Mouse (Mus musculus): ENCODE data around the gene Pld3. TPM values are rescaled to one million over a fixed set of nuclear protein-coding genes. Genes with fewer than 3 reads are reported as not detected.
A peak's percentile ranks its signal among the peaks of the same experiment; 100 is the strongest.

Pld3 gene
- total RNA-seq (2017), result 5.5 and 6.0 TPM in 2 replicates

GRCm38 (mm10) chr7:27552931-27553513 is at the start of gene Pld3, which contains the start of gene 2310022A10Rik:
TSS of gene Pld3 (minus strand) at chr7:27553218.
TSS of gene 2310022A10Rik (plus strand) at chr7:27553233.
- ATAC-seq (replicated peaks; ENCODE audit: low read depth, poor library complexity, severe bottlenecking), result peak; percentile 99

- no peak for ATAC-seq (replicated peaks; ENCODE audit: low read depth, poor library complexity, severe bottlenecking)
Measured at GRCm38 (mm10) chr7:27602161-27602560, 49.1 kb upstream of the Pld3 start.

- ATAC-seq (replicated peaks; ENCODE audit: low read depth, poor library complexity, severe bottlenecking), result no peak
Measured at GRCm38 (mm10) chr7:27601628-27602027, 48.6 kb upstream of the Pld3 start.

GRCm38 (mm10) chr7:27598053-27598452 is 45.0 kb upstream of the Pld3 start:
- ATAC-seq (replicated peaks; ENCODE audit: low read depth, poor library complexity, severe bottlenecking), result no peak

DNA sequence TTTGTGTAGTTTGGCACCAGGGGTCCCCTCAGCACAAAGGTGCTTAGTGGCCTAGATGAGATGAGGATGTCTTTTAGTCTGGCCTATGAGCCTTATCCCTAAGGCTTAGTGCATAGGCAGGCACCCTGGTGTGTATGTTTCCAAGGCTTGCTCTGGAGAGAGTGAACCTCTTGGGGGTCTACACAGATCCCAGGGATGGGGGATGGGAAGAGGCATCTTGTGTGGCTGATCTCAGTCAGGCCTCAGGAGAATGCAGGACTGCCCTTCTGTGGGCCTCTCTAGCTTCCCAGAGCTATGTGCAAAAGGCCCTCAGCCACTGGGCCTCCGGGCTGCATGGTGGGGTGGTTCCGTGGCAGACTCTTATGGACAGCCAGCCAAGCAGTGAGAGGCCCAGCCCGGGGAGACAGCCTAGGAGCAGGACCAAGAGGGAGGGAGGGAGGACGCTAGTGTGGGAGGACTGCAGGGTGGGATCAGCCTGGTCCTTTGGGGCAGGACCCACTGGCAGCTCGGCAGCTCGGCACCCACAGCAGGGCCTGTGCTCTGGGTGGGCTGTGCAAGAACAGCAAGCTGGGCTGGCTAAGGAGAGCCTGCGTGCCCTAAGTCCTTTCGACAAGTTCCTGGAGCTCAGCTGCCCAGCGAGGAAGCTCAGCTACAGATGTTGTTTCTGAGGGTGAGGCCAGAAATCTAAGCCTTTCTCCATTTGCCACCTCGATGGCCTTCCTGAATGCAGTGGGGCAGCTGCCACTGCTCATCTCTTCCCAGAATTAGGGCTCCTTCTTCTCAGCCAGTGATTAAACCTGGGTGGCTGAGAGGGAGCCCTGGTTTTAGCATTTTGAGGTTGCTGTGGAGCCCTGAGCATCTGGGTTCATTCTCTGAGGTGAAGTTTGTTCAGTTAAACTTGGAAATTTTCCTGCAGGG is 43.8 kb upstream of the Pld3 start:
- no peak for ATAC-seq (replicated peaks; ENCODE audit: low read depth, poor library complexity, severe bottlenecking)

GRCm38 (mm10) chr7:27592934-27593645 is 40.1 kb upstream of the Pld3 start:
- ATAC-seq (replicated peaks; ENCODE audit: low read depth, poor library complexity, severe bottlenecking), result no peak

- ATAC-seq (replicated peaks; ENCODE audit: low read depth, poor library complexity, severe bottlenecking), result peak; percentile 47
Measured at GRCm38 (mm10) chr7:27592217-27592929, 39.4 kb upstream of the Pld3 start.

GRCm38 (mm10) chr7:27591266-27592216 is 38.5 kb upstream of the Pld3 start, which contains the start of gene Akt2:
TSS of gene Akt2 (plus strand) at chr7:27591552.
- ATAC-seq (replicated peaks; ENCODE audit: low read depth, poor library complexity, severe bottlenecking), result peak; percentile 82

DNA sequence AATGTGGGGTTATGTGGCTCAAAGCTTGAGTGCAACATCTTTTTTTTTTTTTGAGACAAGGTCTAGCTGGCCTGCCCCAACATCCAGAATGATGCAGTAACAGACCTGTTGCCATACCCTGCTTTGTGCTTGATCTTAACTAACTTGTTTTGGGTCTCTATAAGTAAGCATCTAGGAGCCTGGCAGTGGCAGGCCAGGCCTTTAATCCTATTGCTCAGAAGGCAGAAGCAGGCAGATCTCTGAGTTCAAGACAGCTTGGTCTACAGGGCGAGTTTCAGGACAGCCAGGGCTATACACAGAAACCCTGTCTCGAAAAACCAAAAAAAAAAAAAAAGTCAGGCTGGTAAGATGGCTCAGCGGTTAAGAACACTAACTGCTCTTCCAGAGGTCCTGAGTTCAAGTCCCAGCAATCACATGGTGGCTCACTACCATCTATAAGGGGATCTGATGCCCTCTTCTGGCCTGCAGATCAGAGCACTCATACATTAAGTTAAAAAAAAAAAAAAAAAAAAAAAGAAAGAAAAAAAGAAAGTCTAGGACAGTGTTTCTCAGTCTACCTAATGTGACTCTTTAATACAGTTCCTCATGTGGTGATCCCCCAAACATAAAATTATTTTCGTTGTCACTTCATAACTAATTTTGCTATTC is 37.7 kb upstream of the Pld3 start:
- no peak for ATAC-seq (replicated peaks; ENCODE audit: low read depth, poor library complexity, severe bottlenecking)

GRCm38 (mm10) chr7:27590088-27590487 is 37.1 kb upstream of the Pld3 start:
- ATAC-seq (replicated peaks; ENCODE audit: low read depth, poor library complexity, severe bottlenecking), result no peak

DNA sequence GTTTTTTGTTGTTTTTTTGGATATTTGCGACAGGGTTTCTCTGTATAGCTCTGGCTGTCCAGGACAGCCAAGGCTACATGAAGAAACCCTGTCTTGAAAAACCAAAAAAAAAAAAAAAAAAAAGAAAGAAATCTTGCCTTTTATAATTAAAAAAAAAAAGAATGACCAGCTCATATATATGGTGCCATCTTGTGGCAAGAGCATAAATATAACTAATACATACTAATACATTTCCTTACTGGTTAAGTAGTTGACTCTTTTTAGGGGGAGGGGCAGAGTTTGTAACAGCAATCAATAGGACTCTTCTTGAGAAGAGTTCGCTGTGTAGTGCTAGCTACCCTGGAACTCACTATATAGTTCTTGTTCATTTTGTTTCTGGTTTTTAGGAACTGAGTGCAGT is 34.7 kb upstream of the Pld3 start:
- no peak for ATAC-seq (replicated peaks; ENCODE audit: low read depth, poor library complexity, severe bottlenecking)

GRCm38 (mm10) chr7:27586861-27587260 is 33.8 kb upstream of the Pld3 start:
- no peak for ATAC-seq (replicated peaks; ENCODE audit: low read depth, poor library complexity, severe bottlenecking)

- ATAC-seq (replicated peaks; ENCODE audit: low read depth, poor library complexity, severe bottlenecking), result no peak
Measured at GRCm38 (mm10) chr7:27580380-27581174, 27.6 kb upstream of the Pld3 start.

DNA sequence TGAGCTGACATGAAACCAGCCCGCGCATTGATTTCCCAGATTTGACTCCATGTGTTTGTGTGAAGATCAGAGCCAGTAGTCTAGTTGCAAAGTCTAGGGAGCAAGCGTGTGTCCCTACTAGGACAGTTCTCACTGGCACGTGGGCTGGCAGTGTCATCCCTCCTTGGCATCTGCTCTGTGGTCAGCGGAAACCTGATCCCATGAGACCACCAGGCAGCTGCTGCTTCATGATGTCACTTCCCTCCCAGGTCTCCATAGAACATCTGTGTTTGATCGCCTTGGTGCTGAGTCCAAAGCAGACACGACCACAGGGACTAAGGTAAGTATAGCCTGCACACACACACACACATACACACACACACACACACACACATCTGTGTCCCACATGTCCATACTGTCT is 25.4 kb upstream of the Pld3 start:
- ATAC-seq (replicated peaks; ENCODE audit: low read depth, poor library complexity, severe bottlenecking), result no peak

- ATAC-seq (replicated peaks; ENCODE audit: low read depth, poor library complexity, severe bottlenecking), result peak; percentile 48; the same call in 1 of the 2 replicates
Measured at GRCm38 (mm10) chr7:27577589-27577988, 24.6 kb upstream of the Pld3 start.

- ATAC-seq (replicated peaks; ENCODE audit: low read depth, poor library complexity, severe bottlenecking), result peak; percentile 76
Measured at GRCm38 (mm10) chr7:27576914-27577313, 23.9 kb upstream of the Pld3 start.

GRCm38 (mm10) chr7:27574124-27574880 is 21.3 kb upstream of the Pld3 start:
- no peak for ATAC-seq (replicated peaks; ENCODE audit: low read depth, poor library complexity, severe bottlenecking)

Measured in common myeloid progenitor, adult 5-6 weeks (primary cell).